Mouse (Mus musculus) Patski (cell line): ENCODE data around the gene Gpha2. TPM values are rescaled to one million over a fixed set of nuclear protein-coding genes. Genes with fewer than 3 reads are reported as not detected.

Experiments
- ATAC-seq: fragments of 100-300 bp; one replicate; pipeline ENCODE4 v1.8.0; 2021
- CTCF ChIA-PET: fragments of 350-600 bp; sonication (Branson Sonifier 250); formaldehyde crosslinking; loops from one replicate; lab custom pipeline; 2022; ENCODE audit warnings: inconsistent platforms; lab: Charles Lee
- POLR2A ChIA-PET: fragments of 350-600 bp; sonication (Branson Sonifier 250); formaldehyde crosslinking; loops from one replicate; lab custom pipeline; 2022; ENCODE audit warnings: antibody characterized with exemption, inconsistent platforms; lab: Charles Lee
- DNase-seq: peaks from one replicate; pipeline ENCODE4 v3.0.0-alpha.2; 2011; ENCODE audit warnings: low read depth, low spot score
- H3K27me3 ChIP-seq: fragments of 371-371 bp; one replicate; pipeline ENCODE4 v1.5.1; 2021
- CTCF ChIP-seq: fragments of 100-300 bp; IDR thresholded peaks from one replicate; pipeline ENCODE4 v1.5.1; 2021
- in situ Hi-C: fragments of 300-500 bp; cut with MboI; formaldehyde crosslinking; loops from 3 replicates; pipeline ENCODE4 v1.11.1; 2018; ENCODE audit warnings: low pct_unique_long_range_greater_than_20kb, mixed read lengths
- polyA plus RNA-seq: library from polyadenylated mRNA; unstranded; gene quantifications from one replicate; pipeline ENCODE4 v1.2.3, GENCODE M21; 2021

The Gpha2 gene
- polyA plus RNA-seq, 1 experiment from 2014 or later, result 0.26 TPM

GRCm38 (mm10) chr19:6240725-6241124, 14.5 kb downstream of the Gpha2 start:
- no peak for ATAC-seq
- in situ Hi-C loops, result no loop called here
- H3K27me3 ChIP-seq, result no peaks in the 10 kb centered on the region
- no peak for TF ChIP-seq CTCF
- ChIA-PET CTCF (interaction anchor here (0.8 to 1.4 kb wide), 3 partner anchors 10 to 84 kb away, joined by 3 to 4 read pairs (median 3); no protein-coding TSS in a partner anchor), POLR2A (interaction anchor here (0.7 to 1.2 kb wide), 2 partner anchors 9 to 39 kb away, joined by 5 to 7 read pairs; no protein-coding TSS in a partner anchor)
- DNase-seq, result no peak

- DNase-seq (peak; percentile 98), ATAC-seq (peak; percentile 85)
- in situ Hi-C loops, result no loop called here
- ChIA-PET CTCF (interaction anchor here (0.8 to 2.2 kb wide), 7 partner anchors 10 to 100 kb away, joined by 3 to 6 read pairs (median 3); partner anchors contain the start of gene Arl2), POLR2A (interaction anchor here (0.6 to 1.5 kb wide), 7 partner anchors 9 to 45 kb away, joined by 3 to 7 read pairs (median 4); no protein-coding TSS in a partner anchor)
- no peaks in the 10 kb centered on the region for H3K27me3 ChIP-seq
- TF ChIP-seq CTCF, result no peak
These were observed 15.3 kb downstream of the Gpha2 start, which contains the start of gene Atg2a for GRCm38 (mm10) chr19:6241274-6242107. Gene Atg2a (plus strand): TSS chr19:6241668.

- no peak for TF ChIP-seq CTCF
- CTCF ChIA-PET, result interaction anchor here (1.0 to 2.2 kb wide), 5 partner anchors 11 to 101 kb away, joined by 3 to 6 read pairs (median 3); partner anchors contain the start of gene Arl2
- POLR2A ChIA-PET, result interaction anchor here (0.7 to 1.5 kb wide), 4 partner anchors 9 to 36 kb away, joined by 3 to 4 read pairs (median 3); no protein-coding TSS in a partner anchor
- no peaks in the 10 kb centered on the region for H3K27me3 ChIP-seq
- peak; percentile 15 for ATAC-seq
- no peak for DNase-seq
- in situ Hi-C loops, result no loop called here
These were observed 16.1 kb downstream of the Gpha2 start for GRCm38 (mm10) chr19:6242281-6242680.

GRCm38 (mm10) chr19:6243226-6243625, 17.0 kb downstream of the Gpha2 start:
- TF ChIP-seq CTCF, result no peak
- ChIA-PET CTCF (interaction anchor here (1.5 to 2.2 kb wide), 2 partner anchors 11 to 18 kb away, joined by 5 to 6 read pairs; no protein-coding TSS in a partner anchor), POLR2A (no interaction called here)
- DNase-seq (no peak), ATAC-seq (no peak)
- H3K27me3 ChIP-seq, result no peaks in the 10 kb centered on the region
- in situ Hi-C loops, result no loop called here

GRCm38 (mm10) chr19:6245806-6246205, 19.6 kb downstream of the Gpha2 start:
- TF ChIP-seq CTCF, result no peak
- DNase-seq, result no peak
- ChIA-PET POLR2A (no interaction called here), CTCF (no interaction called here)
- no peaks in the 10 kb centered on the region for H3K27me3 ChIP-seq
- ATAC-seq, result no peak
- in situ Hi-C loops, result no loop called here

- no peak for TF ChIP-seq CTCF
These were observed 21.5 kb downstream of the Gpha2 start for GRCm38 (mm10) chr19:6247526-6248300.

GRCm38 (mm10) chr19:6253021-6253420, 26.8 kb downstream of the Gpha2 start:
- in situ Hi-C loops, result no loop called here
- CTCF ChIA-PET, result interaction anchor here (1.0 to 2.1 kb wide), 7 partner anchors 10 to 96 kb away, joined by 3 to 6 read pairs (median 4); partner anchors contain the start of genes Ehd1 and Ppp2r5b
- TF ChIP-seq CTCF, result no peak
- no peaks in the 10 kb centered on the region for H3K27me3 ChIP-seq
- DNase-seq, result no peak
- no peak for ATAC-seq
- POLR2A ChIA-PET, result interaction anchor here (1.2 kb wide), 1 partner anchor 19 kb away, joined by 5 read pairs; no protein-coding TSS in a partner anchor

More at GRCm38 (mm10) chr19:6247526-6248300, 21.5 kb downstream of the Gpha2 start:
- POLR2A ChIA-PET, result no interaction called here
- no peaks in the 10 kb centered on the region for H3K27me3 ChIP-seq
- CTCF ChIA-PET, result no interaction called here
- DNase-seq, result no peak
- in situ Hi-C loops, result no loop called here
- ATAC-seq, result no peak

GRCm38 (mm10) chr19:6260428-6260827, 34.2 kb downstream of the Gpha2 start:
- in situ Hi-C loops, result no loop called here
- CTCF ChIA-PET, result interaction anchor here (1.6 to 4.6 kb wide), 4 partner anchors 11 to 71 kb away, joined by 3 to 16 read pairs (median 8); partner anchors contain the start of genes Atg2a and Ehd1
- ATAC-seq, result no peak
- TF ChIP-seq CTCF, result no peak
- DNase-seq, result no peak
- H3K27me3 ChIP-seq, result no peaks in the 10 kb centered on the region
- POLR2A ChIA-PET, result no interaction called here

- no peak for ATAC-seq
- no peak for DNase-seq
- in situ Hi-C loops, result no loop called here
- CTCF ChIA-PET, result interaction anchor here (1.0 to 4.6 kb wide), 6 partner anchors 10 to 74 kb away, joined by 3 to 16 read pairs (median 6); partner anchors contain the start of genes Atg2a, Ehd1 and Men1
- no peaks in the 10 kb centered on the region for H3K27me3 ChIP-seq
- TF ChIP-seq CTCF, result no peak
- POLR2A ChIA-PET, result no interaction called here
These were observed 34.8 kb downstream of the Gpha2 start for GRCm38 (mm10) chr19:6260946-6261345.

GRCm38 (mm10) chr19:6261379-6261778, 35.2 kb downstream of the Gpha2 start:
- H3K27me3 ChIP-seq, result no peaks in the 10 kb centered on the region
- ChIA-PET POLR2A (no interaction called here), CTCF (interaction anchor here (0.7 to 4.6 kb wide), 7 partner anchors 10 to 74 kb away, joined by 3 to 16 read pairs (median 6); partner anchors contain the start of genes Atg2a, Ehd1 and Men1)
- ATAC-seq (no peak), DNase-seq (no peak)
- TF ChIP-seq CTCF, result no peak
- in situ Hi-C loops, result no loop called here
